Mouse (Mus musculus) neural tube, embryonic 14.5 days (tissue): Measurements from ENCODE around the gene Ttc7b. TPM values are rescaled to one million over a fixed set of nuclear protein-coding genes. Genes with fewer than 3 reads are reported as not detected.

ENCODE experiments used
- ATAC-seq: fragments of 200-750 bp; cut with Nextera tagmentation; 2 replicates; pipeline ENCODE4 v1.8.0; 2017; ENCODE audit warnings: low read depth, mild to moderate bottlenecking, moderate TSS enrichment, moderate library complexity
- H3K27ac ChIP-seq: fragments of 300-500 bp; sonication (generic); 2 replicates; pipeline ENCODE4 v1.5.1; 2014; ENCODE audit warnings: low read depth, mild to moderate bottlenecking, control low read depth, low read length, moderate library complexity, mixed read lengths
- H3K27me3 ChIP-seq: fragments of 300-500 bp; sonication (generic); 2 replicates; pipeline ENCODE4 v1.6.1; 2014; ENCODE audit warnings: low read length; ENCODE audit not compliant: control insufficient read depth, insufficient read depth
- H3K36me3 ChIP-seq: fragments of 300-500 bp; sonication (generic); 2 replicates; pipeline ENCODE4 v1.6.1; 2014; ENCODE audit warnings: low read length, mixed read lengths; ENCODE audit not compliant: control insufficient read depth, insufficient read depth
- H3K4me1 ChIP-seq: fragments of 300-500 bp; sonication (generic); 2 replicates; pipeline ENCODE4 v1.6.1; 2014; ENCODE audit warnings: low read length; ENCODE audit not compliant: control insufficient read depth, insufficient read depth
- H3K4me2 ChIP-seq: fragments of 300-500 bp; sonication (generic); 2 replicates; pipeline ENCODE4 v1.6.1; 2014; ENCODE audit warnings: mild to moderate bottlenecking, low read depth, low read length, control low read depth
- H3K4me3 ChIP-seq: fragments of 300-500 bp; sonication (generic); 2 replicates; pipeline ENCODE4 v1.5.1; 2014; ENCODE audit warnings: low read depth, low read length, control low read depth, mixed read lengths
- H3K9ac ChIP-seq: fragments of 300-500 bp; sonication (generic); replicated peaks from 2 replicates; pipeline ENCODE4 v1.6.1; 2014; ENCODE audit warnings: low read depth, mild to moderate bottlenecking, control low read depth, low read length, mixed read lengths
- H3K9me3 ChIP-seq: fragments of 300-500 bp; sonication (generic); 2 replicates; pipeline ENCODE4 v1.6.1; 2016; ENCODE audit warnings: low read length; ENCODE audit not compliant: control insufficient read depth
- WGBS: fragments of 180-500 bp; shearing (Covaris S2); extraction: QIAGEN DNeasy Blood & Tissue Kit; methylation state at CpG from one replicate; pipeline ENCODE4 v1.1.7; 2014; 5-methylcytosine and 5-hydroxymethylcytosine counted together
- polyA plus RNA-seq: library from polyadenylated mRNA; unstranded; fragments of >200 nt; fragmentation: Nextera tagmentation; extraction: Ambion mirVana; gene quantifications from 2 replicates; pipeline ENCODE4 v1.2.1, GENCODE M21; 2014

Gene Ttc7b
- polyA plus RNA-seq, 1 experiment from 2014 or later, result 14.0 TPM

GRCm38 (mm10) chr12:100273033-100273432 is 247.6 kb downstream of the Ttc7b start:
- Histone ChIP-seq H3K4me1 (peaks cover 7% of the 10 kb centered on the region), H3K9me3 (no peaks in the 10 kb centered on the region), H3K4me3 (no peak overlapping the region), H3K36me3 (no peaks in the 10 kb centered on the region), H3K27ac (no peak overlapping the region), H3K27me3 (no peaks in the 10 kb centered on the region), H3K4me2 (no peak overlapping the region), H3K9ac (no peak overlapping the region)
- 83% methylated on average over 2 of the region's 2 CpGs for WGBS
- ATAC-seq, result no peak

DNA sequence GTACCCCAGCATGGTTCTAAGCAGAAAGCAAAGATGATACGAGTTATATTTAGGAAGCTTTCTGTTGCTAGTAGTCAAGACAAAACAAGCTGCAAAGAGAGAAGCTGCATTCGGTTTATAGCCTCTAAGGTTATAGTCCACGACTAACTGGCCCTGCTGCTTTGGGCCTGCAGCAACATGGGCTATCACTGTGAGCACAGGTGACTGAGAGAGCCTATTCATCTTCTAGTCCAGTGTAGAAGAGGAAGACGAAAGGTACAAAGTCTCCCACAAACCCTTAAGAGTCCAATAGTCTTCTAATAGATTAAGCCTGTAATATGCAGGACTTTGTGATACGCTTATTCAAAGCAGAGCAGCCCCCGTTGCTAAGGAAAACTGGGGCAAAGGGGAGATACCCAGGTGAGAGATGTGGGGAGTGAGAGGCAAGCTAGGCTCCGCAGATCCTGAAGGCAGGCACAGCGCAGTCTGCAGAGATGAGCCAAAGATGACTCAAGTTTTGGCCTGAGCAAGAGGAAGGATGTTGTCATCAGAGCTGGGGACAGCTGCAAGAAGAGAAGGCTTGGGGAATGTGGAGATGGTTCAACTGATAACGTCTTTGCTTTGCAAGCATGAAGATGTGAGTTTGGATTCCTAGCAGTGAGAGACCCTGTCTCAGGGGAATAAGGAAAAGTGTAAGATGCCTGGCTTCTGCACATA is 250.5 kb downstream of the Ttc7b start:
- Histone ChIP-seq H3K4me2 (no peak overlapping the region), H3K4me3 (no peak overlapping the region), H3K9me3 (no peaks in the 10 kb centered on the region), H3K27me3 (no peaks in the 10 kb centered on the region), H3K4me1 (0 out of 2 replicates have a peak, but pooled peaks cover 4% of the 10 kb centered on the region), H3K9ac (no peak overlapping the region), H3K36me3 (no peaks in the 10 kb centered on the region), H3K27ac (no peak overlapping the region)
- 82% methylated on average over 9 of the region's 9 CpGs for WGBS
- ATAC-seq, result no peak

DNA sequence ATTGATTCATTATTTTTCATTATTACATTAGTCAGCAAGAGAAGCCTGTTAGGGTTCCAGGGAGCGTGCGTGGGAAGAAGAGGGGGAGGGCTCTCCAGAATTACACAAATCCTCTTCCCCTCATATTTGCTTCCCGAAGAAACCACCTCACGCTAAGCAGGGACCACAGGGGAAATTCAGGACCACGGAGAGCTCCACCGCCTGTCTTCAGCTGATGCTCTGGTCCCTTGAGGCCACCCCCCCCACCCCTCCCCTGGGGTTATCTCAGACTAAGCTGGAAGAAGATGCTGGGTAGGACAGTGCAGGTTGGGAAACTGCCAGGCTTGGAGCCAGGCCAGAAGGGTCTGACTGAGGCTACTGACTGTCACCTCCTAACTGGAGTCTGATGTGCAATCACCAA is 252.6 kb downstream of the Ttc7b start:
- H3K4me3 ChIP-seq, result no peak overlapping the region
- no peak overlapping the region for H3K9ac ChIP-seq
- no peak overlapping the region for H3K4me2 ChIP-seq
- no peaks in the 10 kb centered on the region for H3K9me3 ChIP-seq
- ATAC-seq, result no peak
- H3K36me3 ChIP-seq, result no peaks in the 10 kb centered on the region
- WGBS, result 21% methylated on average over 6 of the region's 6 CpGs
- H3K4me1 ChIP-seq, result 0 out of 2 replicates have a peak, but pooled peaks cover 4% of the 10 kb centered on the region
- no peaks in the 10 kb centered on the region for H3K27me3 ChIP-seq
- no peak overlapping the region for H3K27ac ChIP-seq

GRCm38 (mm10) chr12:100265546-100266309 is 254.9 kb downstream of the Ttc7b start:
- WGBS, result 53% methylated on average over 8 of the region's 9 CpGs
- Histone ChIP-seq H3K27ac (no peak overlapping the region), H3K36me3 (no peaks in the 10 kb centered on the region), H3K4me2 (no peak overlapping the region), H3K4me3 (no peak overlapping the region), H3K9me3 (no peaks in the 10 kb centered on the region), H3K4me1 (0 out of 2 replicates have a peak, but pooled peaks cover 4% of the 10 kb centered on the region), H3K27me3 (no peaks in the 10 kb centered on the region), H3K9ac (no peak overlapping the region)
- ATAC-seq, result peak; percentile 69

- Histone ChIP-seq H3K27me3 (no peaks in the 10 kb centered on the region), H3K9ac (no peak overlapping the region), H3K9me3 (no peaks in the 10 kb centered on the region), H3K36me3 (no peaks in the 10 kb centered on the region), H3K4me3 (no peak overlapping the region), H3K27ac (no peak overlapping the region), H3K4me1 (0 out of 2 replicates have a peak, but pooled peaks cover 4% of the 10 kb centered on the region), H3K4me2 (no peak overlapping the region)
- ATAC-seq, result no peak
- 79% methylated on average over 4 of the region's 4 CpGs for WGBS
These were observed 255.7 kb downstream of the Ttc7b start for GRCm38 (mm10) chr12:100264941-100265340.

DNA sequence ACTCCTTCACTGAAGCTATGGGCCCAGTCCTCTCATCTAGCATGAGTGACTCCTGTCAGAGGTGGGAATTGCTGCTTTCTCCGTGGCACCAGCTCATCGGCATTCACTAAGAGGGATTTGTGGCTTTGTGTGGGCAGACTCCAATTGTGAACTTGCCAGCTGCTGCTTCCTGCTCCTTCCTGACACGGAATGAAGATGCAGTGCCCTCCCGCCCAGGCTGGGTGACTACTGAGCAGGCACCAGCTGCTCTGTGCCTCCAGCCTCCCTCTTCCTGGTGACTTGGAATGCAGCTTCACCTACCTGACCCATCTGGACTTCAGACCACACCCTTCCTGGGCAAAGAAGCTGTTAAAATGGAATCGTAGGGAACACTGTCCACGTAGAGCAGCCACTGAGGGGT is 257.8 kb downstream of the Ttc7b start:
- Histone ChIP-seq H3K9me3 (no peaks in the 10 kb centered on the region), H3K27me3 (no peaks in the 10 kb centered on the region), H3K9ac (no peak overlapping the region), H3K36me3 (no peaks in the 10 kb centered on the region), H3K4me3 (no peak overlapping the region), H3K4me2 (no peak overlapping the region), H3K27ac (no peak overlapping the region), H3K4me1 (0 out of 2 replicates have a peak, but pooled peaks cover 4% of the 10 kb centered on the region)
- no peak for ATAC-seq
- 75% methylated on average over 6 of the region's 6 CpGs for WGBS

DNA sequence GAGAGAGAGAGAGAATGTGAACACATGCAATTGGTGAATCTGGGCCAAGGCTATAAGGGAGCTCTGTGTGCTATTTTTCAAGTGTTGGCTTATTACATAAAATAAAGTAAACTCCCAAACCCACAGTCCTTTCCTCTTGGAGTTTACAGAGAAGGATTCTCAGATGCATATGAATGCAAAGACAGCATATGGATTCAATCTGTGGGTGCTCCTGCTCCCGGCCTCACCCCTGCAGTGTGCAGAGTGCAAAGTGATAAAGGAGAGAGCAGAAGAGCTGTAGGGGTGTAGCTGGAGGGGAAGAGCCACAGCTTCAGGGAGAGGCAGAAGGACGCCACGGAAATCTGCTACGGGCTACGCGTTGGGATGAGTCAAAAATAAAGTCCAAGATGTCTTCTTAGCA is 258.9 kb downstream of the Ttc7b start:
- no peak overlapping the region for H3K4me2 ChIP-seq
- H3K4me3 ChIP-seq, result no peak overlapping the region
- 84% methylated on average over 6 of the region's 6 CpGs for WGBS
- no peaks in the 10 kb centered on the region for H3K9me3 ChIP-seq
- no peak overlapping the region for H3K9ac ChIP-seq
- ATAC-seq, result no peak
- H3K27ac ChIP-seq, result no peak overlapping the region
- 0 out of 2 replicates have a peak, but pooled peaks cover 4% of the 10 kb centered on the region for H3K4me1 ChIP-seq
- no peaks in the 10 kb centered on the region for H3K27me3 ChIP-seq
- H3K36me3 ChIP-seq, result no peaks in the 10 kb centered on the region

GRCm38 (mm10) chr12:100260151-100260550 is 260.5 kb downstream of the Ttc7b start:
- Histone ChIP-seq H3K9me3 (no peaks in the 10 kb centered on the region), H3K4me1 (no peaks in the 10 kb centered on the region), H3K9ac (no peak overlapping the region), H3K4me2 (no peak overlapping the region), H3K27ac (no peak overlapping the region), H3K27me3 (no peaks in the 10 kb centered on the region), H3K36me3 (no peaks in the 10 kb centered on the region), H3K4me3 (no peak overlapping the region)
- no peak for ATAC-seq
- WGBS, result 79% methylated on average over 2 of the region's 2 CpGs

DNA sequence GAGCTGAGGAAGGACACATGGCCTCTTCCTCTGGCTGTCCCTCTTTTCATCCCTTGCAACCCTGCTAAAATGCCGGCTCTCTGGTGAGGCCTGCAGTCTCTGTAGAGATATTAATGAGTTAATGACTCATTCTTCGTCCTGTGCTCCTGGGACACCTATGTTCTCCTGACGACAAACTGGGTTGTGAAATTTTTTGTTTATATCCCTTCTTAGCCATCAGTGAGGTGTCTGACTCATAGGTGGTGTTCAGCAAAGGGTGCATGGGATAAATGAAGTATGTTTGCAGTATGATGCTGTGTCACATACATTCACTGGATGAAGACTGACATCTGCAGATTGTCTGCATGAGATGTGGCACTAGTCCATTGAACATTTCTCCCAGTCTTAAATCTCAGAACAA is 262.8 kb downstream of the Ttc7b start:
- WGBS, result 77% methylated on average over 3 of the region's 3 CpGs
- no peak overlapping the region for H3K9ac ChIP-seq
- no peak for ATAC-seq

More for the DNA sequence above, 262.8 kb downstream of the Ttc7b start:
- Histone ChIP-seq H3K27me3 (no peaks in the 10 kb centered on the region), H3K4me2 (no peak overlapping the region), H3K36me3 (no peaks in the 10 kb centered on the region), H3K4me1 (no peaks in the 10 kb centered on the region), H3K4me3 (no peak overlapping the region), H3K27ac (no peak overlapping the region), H3K9me3 (no peaks in the 10 kb centered on the region)
